ENCODE assay signal across 11 mouse cellular contexts in the genomic region with DNA sequence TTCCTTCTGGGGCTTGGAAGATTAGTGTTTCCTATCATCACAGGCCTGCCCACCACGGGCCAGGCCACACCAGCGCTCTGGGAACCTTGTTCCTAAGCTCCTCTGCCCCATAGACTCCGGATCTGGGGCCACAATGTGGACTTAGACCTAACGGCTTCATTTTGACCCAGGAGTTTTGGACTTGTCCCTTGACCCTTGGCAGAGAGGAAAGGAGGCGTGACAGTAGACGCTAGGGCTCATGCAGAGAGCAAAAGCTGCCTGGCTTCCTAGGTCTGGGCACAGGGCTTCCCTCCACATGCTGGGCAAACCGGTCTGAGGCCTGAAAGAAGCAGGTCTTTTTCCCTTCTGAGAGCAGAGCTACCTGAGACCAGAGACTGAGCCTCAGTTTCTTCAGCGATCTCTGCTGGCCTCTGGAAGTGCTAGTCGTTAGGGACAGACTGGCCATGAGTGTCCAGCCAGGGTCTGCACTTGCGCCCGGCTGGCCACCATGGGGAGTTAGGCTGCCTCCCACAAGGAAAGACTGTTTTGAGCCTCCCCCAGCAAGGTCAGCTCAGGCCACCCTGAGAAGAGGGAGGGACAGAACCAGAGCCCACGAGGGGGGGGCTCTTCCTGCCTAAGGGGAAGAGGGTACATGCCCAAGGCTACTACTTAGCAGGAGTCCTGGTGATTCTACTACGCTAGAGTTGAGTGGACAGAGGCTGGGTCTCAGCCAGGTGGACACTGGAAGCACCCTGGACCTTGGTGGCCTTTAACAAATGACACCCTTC. TPM values are rescaled to one million over a fixed set of nuclear protein-coding genes. Genes with fewer than 3 reads are reported as not detected.
DNase-seq lines count a peak whose midpoint lies in the region; ATAC-seq and TF ChIP-seq lines count a peak whose summit lies in the region.
"Had no signal": no experiment of that assay in that cellular context is flagged by ENCODE, and none has a peak within 500 bp of the region (broad histone marks: within the 10 kb centered on the region; RNA-seq: fewer than 3 reads in every experiment).

No protein-coding gene starts in this region.

- H3K9ac ChIP-seq in lung, postnatal 0 days (replicated peaks; ENCODE audit: low read depth): no peak overlapping the region
- H3K9ac ChIP-seq in neural tube, embryonic 14.5 days (replicated peaks; ENCODE audit: low read depth, low read length): no peak overlapping the region
- H3K9ac ChIP-seq: limb, embryonic 13.5 days had no signal

- H3K4me1 ChIP-seq in lung, adult 2 months (ENCODE audit: control insufficient read depth, insufficient read depth, low read length): peaks cover 55% of the 10 kb centered on the region
- 0 out of 2 replicates have a peak, but pooled peaks cover 8% of the 10 kb centered on the region for H3K4me1 ChIP-seq in lung, postnatal 0 days (ENCODE audit: insufficient read depth, low read depth, low read length)
- H3K4me1 ChIP-seq in neural tube, embryonic 14.5 days (ENCODE audit: control insufficient read depth, insufficient read depth, low read length): peaks cover 12% of the 10 kb centered on the region

- peak; percentile 71 for DNase-seq in gastrocnemius, postnatal 14 days
- DNase-seq in gastrocnemius, postnatal 36 days: no peak
- DNase-seq in lung, adult 2 months: peak; percentile 37
- DNase-seq in lung, postnatal 0 days (ENCODE audit: low spot score): no peak
- DNase-seq in cerebellum, postnatal 25 days: peak; percentile 23 to 41
- no peak for DNase-seq in thymus, postnatal 0 days (ENCODE audit: low spot score)
- DNase-seq in right cerebral cortex, postnatal 25 days: no peak

- TF ChIP-seq CTCF in lung, adult 2 months (IDR thresholded peaks at IDR 0.05; ENCODE audit: insufficient read depth, low read length): no peak
- TF ChIP-seq CTCF in lung, postnatal 0 days (IDR thresholded peaks at IDR 0.05): no peak

- H3K27me3 ChIP-seq in lung, postnatal 0 days (replicated peaks; ENCODE audit: insufficient read depth, low read length): no peaks in the 10 kb centered on the region
- H3K27me3 ChIP-seq in neural tube, embryonic 14.5 days (ENCODE audit: control insufficient read depth, insufficient read depth, low read length): no peaks in the 10 kb centered on the region
- H3K27me3 ChIP-seq: limb, embryonic 13.5 days had no signal

- no peak overlapping the region for H3K4me3 ChIP-seq in lung, adult 2 months (replicated peaks; ENCODE audit: extremely low read depth, low read depth, low read length)
- H3K4me3 ChIP-seq in lung, postnatal 0 days (ENCODE audit: low read depth, low read length): no peak overlapping the region
- no peak overlapping the region for H3K4me3 ChIP-seq in neural tube, embryonic 14.5 days (ENCODE audit: low read depth, low read length)
- H3K4me3 ChIP-seq: limb, embryonic 13.5 days had no signal

- no peak for TF ChIP-seq EP300 in lung, postnatal 0 days (IDR thresholded peaks at IDR 0.05)

- H3K9me3 ChIP-seq in lung, postnatal 0 days (ENCODE audit: low read length): no peaks in the 10 kb centered on the region
- H3K9me3 ChIP-seq in neural tube, embryonic 14.5 days (ENCODE audit: control insufficient read depth, low read length): no peaks in the 10 kb centered on the region
- H3K9me3 ChIP-seq: limb, embryonic 13.5 days had no signal

- TF ChIP-seq POLR2A in lung, adult 2 months (IDR thresholded peaks at IDR 0.05; ENCODE audit: borderline replicate concordance, extremely low read depth, low read depth, low read length): no peak

- 43% methylated on average over 13 of the region's 13 CpGs for WGBS in lung, adult 2 months
- 65% methylated on average over 13 of the region's 13 CpGs for WGBS in lung, postnatal 0 days
- 80% methylated on average over 13 of the region's 13 CpGs for WGBS in neural tube, embryonic 14.5 days

- H3K27ac ChIP-seq in lung, postnatal 0 days (ENCODE audit: low read length): no peak overlapping the region
- H3K27ac ChIP-seq in neural tube, embryonic 14.5 days (ENCODE audit: low read depth, low read length): 0 out of 2 replicates have a peak overlapping the region, but pooled peaks have one; percentile 17
- H3K27ac ChIP-seq: limb, embryonic 13.5 days; stomach, postnatal 0 days had no signal

- H3K36me3 ChIP-seq in lung, postnatal 0 days (ENCODE audit: insufficient read depth, low read length): peaks cover 27% of the 10 kb centered on the region
- H3K36me3 ChIP-seq in neural tube, embryonic 14.5 days (ENCODE audit: control insufficient read depth, insufficient read depth, low read length): peaks cover 48% of the 10 kb centered on the region

- no peak overlapping the region for H3K4me2 ChIP-seq in lung, postnatal 0 days (replicated peaks; ENCODE audit: low read depth, low read length)
- H3K4me2 ChIP-seq in neural tube, embryonic 14.5 days (ENCODE audit: low read depth, low read length): no peak overlapping the region
- H3K4me2 ChIP-seq: limb, embryonic 13.5 days had no signal

- intact Hi-C loops in gastrocnemius, postnatal 14 days (cut with DNase I; ENCODE audit: low total_unique reads): no loop called here
- intact Hi-C loops in gastrocnemius, postnatal 36 days (cut with DNase I): loop anchor here (2.0 to 5.0 kb wide), 2 partner anchors 17 to 33 kb away; no protein-coding TSS in a partner anchor

- no peak for ATAC-seq in lung, postnatal 0 days
- no peak for ATAC-seq in neural tube, embryonic 14.5 days (ENCODE audit: low read depth)

RNA-seq across cellular contexts. Expression of a gene that starts 29.0 kb away (rescaled TPM):
- total RNA-seq in gastrocnemius, postnatal 14 days (2021): 10 to 100 TPM in 1 of 2 experiments, 1 to 10 TPM in 1; 6.3 to 16.3 TPM
- total RNA-seq in gastrocnemius, postnatal 36 days (2021): 10 to 100 TPM; 14.5 to 16.5 TPM
- 2.2 and 2.3 TPM in 2 replicates for polyA plus RNA-seq in lung, adult 2 months (2012; rRNA removed)
- 5.1 and 5.2 TPM in 2 replicates for polyA plus RNA-seq in lung, postnatal 0 days (2015; fragmentation: Nextera tagmentation; extraction: Ambion mirVana)
- polyA plus RNA-seq in neural tube, embryonic 14.5 days (2014; fragmentation: Nextera tagmentation; extraction: Ambion mirVana): 0.75 and 1.3 TPM in 2 replicates
- polyA plus RNA-seq in thymus, postnatal 0 days (2015; fragmentation: Nextera tagmentation; extraction: Ambion mirVana): 0.48 and 0.72 TPM in 2 replicates
- total RNA-seq: granulocyte monocyte progenitor cell, adult 5-6 weeks had no signal

Comparison
In these comparisons a context has a peak if more than half of its experiments do, and no peak if none do; other contexts are left out.
1. DNase-seq: peak in gastrocnemius, postnatal 14 days (single experiment), lung, adult 2 months (single experiment) and cerebellum, postnatal 25 days (2 of 2); none in gastrocnemius, postnatal 36 days (0 of 2), lung, postnatal 0 days (single experiment), thymus, postnatal 0 days (single experiment) and right cerebral cortex, postnatal 25 days (single experiment).